Mouse (Mus musculus): ENCODE results near the gene Clcn2.
A peak's percentile ranks its signal among the peaks of the same experiment; 100 is the strongest.

Gene Clcn2

DNA sequence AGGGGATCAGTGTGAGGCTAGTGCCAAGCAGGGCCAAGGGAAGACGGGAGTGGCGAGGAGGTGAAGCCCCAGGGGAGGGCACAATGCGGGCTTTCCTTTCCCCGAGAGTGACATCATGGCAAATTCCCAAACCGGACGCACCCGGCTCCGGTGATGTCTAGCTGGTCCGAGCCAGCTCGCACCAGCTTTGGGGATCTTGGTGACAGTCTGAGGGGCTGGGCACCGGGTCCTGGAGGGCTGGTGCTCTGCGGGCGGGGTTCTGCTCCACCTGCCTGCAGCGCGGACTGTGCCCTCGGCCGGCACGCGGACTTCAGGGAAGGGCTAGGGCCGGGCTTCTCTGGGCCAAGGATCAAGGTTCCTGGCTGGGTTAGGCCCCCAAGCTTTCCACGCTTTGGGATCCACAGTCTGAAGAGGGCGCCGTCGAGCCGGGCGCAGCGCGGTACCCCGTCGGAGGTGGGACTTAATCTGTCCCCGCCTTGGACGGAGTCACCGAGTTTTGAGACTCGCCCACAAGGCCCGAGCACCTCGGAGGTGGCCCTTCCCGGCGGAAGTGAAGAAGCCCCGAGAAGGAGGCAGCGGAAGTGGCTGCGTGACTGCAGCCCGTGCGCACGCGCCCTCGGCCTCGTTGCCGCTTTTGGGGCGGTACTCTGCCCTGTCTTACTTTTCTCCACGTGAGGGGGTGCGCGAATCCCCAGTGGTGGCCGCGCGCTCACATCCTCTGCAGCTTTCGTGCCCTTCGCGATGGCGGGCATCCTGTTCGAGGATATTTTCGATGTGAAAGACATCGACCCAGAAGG lies at the start of gene Clcn2, which contains the start of gene Polr2h:
Gene Clcn2, minus strand, starts transcription at position 566 of the 797 bp plus-strand sequence.
Gene Polr2h, plus strand, starts transcription at position 485 of the 797 bp plus-strand sequence.
- DNase-seq = peak; percentile 98

DNA sequence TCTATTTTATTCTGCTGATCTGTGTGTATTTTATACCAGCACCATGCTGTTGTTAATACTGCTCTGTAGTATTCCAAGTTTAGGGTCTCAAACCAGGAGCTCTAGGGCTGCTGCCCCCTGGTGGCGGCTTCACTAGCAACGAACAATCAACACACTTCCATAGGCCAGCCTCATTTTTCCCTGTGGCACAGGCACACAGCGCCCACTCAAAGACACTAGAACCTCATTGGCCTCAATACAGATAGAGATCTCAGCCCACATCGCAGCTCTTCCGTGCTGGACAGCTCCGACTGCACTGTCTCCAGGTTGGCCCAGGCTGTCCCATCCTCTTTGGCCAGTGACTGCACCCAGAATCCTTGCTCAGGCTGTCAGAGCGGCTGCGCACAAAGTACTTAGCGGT lies 47.7 kb upstream of the Clcn2 start:
- peak; percentile 73 to 74 for DNase-seq

DNA sequence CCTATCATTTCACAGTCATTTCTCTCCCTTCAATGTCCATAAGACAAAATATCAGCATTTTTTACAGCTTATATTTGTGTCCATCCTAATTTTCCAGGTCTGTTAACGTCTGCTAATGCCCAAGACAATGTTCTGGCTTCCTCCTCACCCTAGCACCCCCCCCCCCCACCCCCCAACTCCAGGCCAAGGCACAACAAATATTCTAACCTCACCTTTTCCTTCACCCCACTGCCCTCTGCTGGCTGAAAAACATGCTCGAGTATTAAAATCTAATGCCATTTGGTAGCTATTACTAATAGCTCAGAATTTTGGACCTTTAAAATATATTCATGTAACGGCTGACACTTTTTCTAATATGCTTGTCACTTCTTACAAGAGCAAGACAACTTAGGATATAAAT lies 44.1 kb upstream of the Clcn2 start:
- peak; percentile 58 to 63 for DNase-seq

DNA sequence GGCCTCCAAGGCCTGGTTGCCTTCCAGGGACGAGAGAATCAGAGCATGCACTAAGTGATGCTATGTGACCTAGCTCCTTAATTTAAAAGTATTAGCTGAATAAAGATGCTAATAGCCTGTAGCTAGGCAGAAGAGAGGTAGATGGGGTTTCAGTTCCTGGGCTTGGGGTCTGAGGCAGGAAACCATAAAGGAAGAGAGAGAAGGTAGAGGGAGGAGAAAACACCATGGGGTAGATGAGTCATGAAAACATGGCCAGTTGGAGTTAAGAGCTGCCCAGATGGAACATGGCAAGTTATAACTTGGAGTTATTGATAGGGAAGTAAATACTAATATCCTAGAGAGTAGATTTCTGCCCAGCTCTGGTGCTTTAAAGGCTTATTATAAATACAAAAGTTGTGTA lies 39.8 kb upstream of the Clcn2 start:
- DNase-seq = no peak

DNA sequence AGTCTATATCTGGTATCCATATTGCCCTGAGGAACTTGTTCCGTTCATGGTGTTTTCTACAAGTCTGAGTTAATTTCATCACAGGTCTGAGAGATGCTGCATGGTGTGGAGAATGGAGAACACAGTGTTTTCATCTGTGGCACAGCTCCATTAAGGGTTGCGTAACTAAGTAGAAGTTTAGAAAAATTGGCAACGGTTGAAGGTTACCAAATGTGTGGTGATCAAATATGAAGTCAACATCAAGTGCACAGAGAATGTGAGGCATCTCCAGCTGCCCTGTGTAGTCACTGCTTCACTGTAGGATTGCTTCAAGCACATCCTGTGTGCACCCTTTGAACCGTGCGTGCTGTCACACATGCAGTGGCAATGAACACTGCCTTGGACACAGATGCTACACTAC lies 38.5 kb upstream of the Clcn2 start:
- no peak for DNase-seq

DNA sequence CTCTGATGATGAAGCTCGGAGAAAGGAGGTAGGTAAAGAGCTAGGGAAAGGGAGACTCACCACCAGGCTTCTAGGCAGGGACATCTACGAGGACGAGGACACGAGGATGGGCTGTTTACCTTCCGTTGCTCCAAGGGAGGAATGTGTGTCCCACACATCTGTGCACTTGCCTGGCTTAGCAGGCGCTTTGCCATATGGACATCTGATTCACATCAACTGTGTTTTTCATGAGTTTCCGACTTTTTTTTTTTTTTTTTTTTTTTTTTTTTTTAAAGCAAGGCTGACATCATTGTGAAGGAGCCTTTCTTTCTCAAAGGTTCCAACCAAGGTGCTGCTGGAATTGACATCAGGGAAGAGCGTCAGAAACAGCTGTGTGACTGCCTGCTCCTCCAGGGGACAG lies 33.0 kb upstream of the Clcn2 start:
- no peak for DNase-seq

DNA sequence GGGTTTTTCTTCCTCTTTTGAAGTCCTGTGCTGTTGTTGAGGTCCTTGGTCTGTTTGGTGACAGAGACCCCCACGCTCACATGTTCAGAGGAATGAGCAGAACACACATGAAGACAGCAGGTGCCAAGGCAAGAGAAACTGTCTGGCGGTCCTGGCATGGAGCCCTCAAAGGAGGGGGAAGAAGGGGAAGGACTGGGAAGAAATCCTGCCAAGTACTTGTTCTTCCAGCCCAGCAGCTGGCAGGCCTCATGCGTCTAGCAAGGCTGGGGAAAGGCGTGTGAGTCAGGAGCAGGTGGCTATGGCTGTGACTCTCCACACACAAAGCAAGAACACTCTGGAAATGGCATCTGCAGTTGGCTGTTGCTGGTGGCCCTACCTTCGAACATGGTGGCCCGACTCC lies 29.1 kb upstream of the Clcn2 start:
- DNase-seq = no peak

DNA sequence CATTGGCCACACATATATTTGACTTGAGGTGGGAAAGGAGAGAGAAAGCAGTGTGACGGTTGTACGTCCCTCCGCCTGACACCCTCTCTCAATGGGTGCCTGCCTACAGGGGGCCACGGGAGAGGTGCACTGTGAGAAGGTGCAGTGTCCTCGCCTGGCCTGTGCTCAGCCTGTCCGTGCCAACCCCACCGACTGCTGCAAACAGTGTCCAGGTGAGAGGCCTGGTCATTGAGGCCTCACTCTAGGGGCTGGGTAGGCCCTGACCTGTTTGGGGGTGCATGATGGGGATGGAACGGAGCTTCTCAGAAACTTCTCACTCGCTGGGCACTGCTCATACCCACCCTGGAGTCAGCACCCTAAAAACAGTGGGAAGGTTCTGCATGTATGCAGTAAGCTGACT lies 22.3 kb upstream of the Clcn2 start:
- DNase-seq = no peak

DNA sequence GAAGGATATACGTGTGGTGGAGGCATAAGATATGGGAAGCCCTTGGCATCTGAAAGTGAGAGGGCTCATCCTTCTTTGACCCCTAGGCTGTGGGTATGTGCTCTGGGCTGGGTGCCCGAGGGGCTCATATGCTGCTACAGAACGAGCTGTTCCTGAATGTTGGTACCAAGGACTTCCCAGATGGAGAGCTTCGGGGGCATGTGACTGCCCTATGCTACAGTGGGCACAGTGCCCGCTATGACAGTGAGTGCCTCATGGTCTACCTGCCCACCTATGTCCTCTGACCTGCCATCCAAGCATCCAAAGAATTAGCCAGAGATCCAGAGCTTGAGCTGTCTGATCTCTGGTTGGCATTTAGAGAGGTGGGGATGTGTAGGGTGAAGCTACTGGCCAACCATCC lies 19.3 kb upstream of the Clcn2 start:
- DNase-seq = no peak

DNA sequence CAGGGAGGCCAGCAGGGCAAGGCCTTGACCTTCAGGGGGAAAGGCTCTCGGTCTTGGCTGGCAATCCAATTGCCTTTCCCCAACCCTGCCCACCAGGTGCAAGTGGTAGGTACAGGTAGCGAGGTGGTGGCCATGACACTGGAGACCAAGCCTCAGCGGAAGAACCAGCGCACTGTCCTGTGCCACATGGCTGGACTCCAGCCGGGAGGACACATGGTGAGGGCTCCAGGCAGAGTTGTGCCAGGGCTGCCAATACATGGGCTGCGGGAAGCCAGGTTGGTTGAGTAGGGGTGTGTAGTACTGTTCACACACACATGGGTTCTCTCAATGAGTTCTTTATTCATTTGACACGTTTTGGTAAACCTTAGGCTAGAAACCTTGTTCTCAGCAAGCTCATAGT lies 18.6 kb upstream of the Clcn2 start:
- DNase-seq = no peak

DNA sequence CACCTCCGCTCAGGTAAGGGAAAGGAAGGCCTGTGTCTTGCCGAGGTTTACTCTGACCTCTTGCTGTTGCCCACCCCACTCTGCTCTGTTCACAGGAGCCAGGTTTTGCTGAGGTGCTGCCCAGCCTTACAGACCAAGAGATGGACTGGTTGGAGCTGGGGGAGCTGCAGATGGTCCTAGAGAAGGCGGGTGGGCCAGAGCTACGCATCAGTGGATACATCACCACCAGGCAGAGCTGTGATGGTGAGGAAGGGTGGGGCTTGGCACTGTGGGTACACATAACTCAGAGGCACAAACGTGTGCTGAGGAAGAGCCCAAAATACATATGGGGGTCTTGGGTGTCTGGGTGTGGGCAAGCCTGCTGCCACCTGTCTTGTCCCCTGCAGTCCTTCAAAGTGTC lies 18.1 kb upstream of the Clcn2 start:
- DNase-seq = no peak

DNA sequence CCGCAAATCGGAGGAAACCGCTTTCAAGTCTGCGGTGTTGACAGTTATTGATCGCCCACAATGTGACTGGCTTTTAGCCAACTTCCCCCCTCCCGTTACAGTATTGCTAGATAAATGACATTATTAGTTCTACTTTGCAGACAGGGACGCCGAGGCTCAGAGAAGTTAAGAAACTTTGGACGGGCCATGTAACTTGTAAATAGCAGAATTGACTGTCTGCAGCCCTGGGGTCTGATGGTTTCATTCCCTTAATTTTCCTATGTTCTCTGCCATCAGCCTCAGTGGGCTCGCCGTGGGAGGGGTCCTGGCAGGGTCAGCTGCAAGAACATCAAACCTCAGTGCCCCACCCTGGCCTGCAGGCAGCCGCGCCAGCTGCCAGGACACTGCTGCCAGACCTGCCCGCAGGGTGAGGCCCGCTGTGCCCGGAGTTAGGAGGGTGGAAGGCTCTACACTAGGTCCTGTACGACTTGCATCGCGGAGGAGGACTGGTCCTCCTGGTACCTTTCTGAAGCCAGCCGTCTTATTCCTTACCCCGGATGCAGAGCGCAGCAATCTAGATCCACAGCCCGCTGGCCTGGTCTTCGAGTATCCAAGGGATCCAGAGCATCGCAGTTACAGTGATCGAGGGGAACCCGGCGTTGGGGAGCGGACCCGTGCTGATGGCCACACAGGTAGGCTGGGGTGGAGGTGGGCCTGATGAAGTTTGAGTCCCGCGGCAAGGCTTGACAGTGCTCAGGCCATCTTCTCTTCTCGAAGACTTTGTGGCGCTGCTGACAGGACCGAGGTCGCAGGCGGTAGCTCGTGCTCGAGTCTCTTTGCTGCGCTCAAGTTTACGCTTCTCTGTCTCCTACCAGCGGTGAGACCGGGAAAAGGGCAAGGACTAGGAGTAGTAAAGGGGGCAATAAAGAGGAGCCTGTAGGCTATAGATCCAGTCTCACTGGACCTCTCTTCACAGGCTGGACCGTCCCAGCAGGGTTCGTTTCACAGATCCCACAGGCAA lies 16.5 kb upstream of the Clcn2 start, which contains the start of gene Thpo:
Gene Thpo, minus strand, starts transcription at position 781 of the 1,000 bp plus-strand sequence.
- no peak for DNase-seq

DNA sequence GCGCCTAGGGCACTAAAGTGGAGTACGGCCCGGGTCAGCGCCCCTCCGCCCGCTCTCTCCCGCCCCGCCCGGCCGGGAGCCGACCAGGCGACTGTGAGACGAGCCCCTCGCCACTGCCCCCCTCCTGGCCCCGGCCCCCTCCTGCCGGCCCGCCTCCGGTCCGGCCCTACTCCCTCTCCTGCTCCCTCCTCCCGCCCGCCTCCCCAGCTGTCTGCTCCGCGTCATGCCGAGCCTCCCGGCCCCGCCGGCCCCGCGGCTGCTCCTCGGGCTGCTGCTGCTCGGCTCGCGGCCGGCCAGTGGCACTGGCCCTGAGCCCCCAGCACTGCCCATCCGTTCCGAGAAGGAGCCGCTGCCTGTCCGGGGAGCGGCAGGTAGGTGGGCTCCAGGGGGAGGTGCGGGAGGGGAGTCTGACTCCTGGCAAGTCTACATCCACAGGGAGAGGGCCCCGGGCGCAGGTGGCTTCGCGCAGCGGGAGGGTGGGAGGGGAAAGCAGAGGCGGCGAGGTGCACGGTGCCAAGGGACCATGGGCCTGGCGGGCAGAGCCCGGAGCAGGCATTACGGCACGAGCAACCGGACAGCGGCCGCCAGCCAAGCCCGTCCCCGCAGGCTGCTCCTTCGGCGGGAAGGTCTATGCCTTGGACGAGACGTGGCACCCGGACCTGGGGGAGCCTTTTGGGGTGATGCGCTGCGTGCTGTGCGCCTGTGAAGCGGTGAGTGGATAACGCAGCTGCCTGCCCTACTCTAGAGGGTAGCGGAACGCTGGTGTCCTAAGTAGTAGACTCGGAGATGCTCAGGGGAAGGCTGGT lies 15.6 kb upstream of the Clcn2 start, which contains the start of gene Chrd:
Gene Chrd, plus strand, starts transcription at position 203 of the 806 bp plus-strand sequence.
- peak in 1 of 2 experiments; percentile 15 for DNase-seq

DNA sequence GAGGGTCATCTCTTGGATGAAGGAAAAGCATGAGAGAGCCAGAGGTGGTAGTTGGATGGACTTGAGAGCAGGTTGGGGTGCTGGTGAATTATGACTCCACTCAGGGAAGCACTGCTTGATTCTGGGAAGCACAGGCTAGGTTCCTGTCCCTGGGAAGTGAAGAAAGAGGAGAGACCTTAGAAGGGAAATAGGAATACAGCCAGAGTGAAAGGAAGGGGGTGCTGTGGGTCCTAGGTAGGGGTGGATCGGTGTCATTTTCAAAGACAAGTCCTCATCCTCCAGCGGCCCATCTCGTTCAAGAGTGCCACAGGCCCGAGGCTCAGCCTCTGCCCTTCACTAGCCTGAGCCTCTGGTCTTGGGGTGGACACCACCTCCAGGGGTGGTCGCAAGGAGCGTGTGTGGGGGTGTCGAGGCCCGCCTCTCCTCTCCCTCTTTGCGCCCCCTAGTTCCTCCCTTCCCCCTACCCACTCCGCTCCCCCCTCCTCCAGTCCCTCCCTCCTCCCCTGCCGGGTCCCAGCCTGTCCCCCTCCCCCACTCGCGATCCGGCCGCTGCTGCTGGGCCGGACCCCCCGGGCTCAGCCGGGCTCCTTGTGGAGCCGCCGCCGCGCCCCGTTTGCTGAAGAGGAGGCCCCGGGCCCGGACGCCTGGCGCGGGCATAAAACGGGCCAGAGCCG lies 14.8 kb upstream of the Clcn2 start:
- DNase-seq = no peak

DNA sequence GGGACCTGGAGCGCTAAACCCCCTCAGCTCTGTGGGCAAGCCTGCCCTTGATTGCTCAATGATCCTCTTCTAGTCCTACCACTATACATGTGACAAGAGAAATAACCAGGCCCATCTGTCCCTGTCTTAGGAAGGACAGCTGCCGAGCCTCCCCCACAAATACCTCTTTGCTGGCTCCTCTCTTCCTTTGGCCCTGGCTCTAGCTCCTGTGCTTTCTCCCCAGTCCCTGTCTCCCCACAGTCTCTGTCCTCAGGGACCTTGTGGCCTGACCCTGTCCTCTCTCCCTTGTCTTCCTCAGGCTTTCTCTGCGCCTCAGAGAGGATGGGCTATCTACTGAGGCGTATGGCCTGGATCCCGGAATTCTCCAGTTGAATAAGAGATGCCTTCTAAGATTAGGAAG lies 14.1 kb upstream of the Clcn2 start:
- DNase-seq = no peak

DNA sequence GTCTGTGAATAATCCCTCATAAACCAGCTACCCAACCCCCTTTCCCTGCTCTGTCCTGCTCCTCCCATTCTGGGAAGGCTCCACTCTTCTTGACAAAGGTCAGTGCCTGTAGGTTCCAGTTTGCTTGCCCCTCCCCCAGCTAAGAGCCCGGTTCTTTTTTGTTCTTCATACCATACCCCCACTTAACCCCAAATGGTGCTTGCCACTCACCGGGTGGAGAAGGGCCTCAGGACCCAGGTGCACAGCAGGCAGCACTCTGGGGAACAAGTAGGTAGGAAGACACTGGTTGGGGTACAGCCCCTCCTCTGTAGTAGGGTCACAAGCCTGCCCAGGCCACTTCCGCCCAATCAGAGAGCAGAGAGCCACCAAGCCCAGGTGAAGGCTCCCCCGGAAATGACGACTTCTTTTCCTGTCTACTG lies 12.8 kb upstream of the Clcn2 start:
- DNase-seq = no peak

DNA sequence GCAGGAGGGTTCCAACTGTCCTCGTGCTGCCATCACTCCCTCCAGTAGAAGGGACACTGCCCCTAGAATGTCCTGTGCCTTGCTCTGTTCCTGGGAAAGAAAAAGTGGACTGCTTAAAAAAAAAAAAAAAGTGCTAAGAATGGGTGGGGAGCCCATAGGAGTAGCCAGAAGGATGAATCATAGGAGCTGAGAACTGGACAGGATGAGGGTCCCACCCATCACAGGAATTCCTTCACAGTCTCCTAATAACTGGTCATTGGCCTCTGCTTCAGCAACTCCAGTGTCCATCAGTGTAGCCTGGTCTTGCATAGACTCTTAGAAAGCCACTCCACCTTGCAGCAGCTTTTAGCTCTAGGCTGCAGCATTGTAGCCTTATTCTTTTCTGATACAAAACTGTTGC lies 8.8 kb upstream of the Clcn2 start:
- no peak for DNase-seq

DNA sequence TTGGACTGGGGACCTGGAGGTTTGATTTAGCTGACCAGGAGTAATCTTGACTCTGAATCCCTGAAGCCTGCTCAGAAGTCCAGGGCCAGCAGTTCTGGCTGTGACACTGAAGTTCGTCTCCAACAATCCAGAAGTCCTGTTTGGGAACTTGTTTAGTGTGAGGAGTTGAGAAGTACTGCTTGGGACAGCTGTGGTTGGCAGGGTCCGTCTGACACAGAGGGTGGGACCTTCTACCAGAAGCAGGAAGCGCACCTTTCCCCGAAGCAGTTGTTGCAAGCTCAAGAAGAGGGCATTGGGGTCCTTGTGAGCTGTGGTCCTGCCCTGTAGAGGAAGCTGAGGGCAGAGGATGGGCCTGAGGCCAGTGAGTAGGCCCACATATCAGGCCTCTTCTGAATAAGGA lies 8.2 kb upstream of the Clcn2 start:
- no peak for DNase-seq

DNA sequence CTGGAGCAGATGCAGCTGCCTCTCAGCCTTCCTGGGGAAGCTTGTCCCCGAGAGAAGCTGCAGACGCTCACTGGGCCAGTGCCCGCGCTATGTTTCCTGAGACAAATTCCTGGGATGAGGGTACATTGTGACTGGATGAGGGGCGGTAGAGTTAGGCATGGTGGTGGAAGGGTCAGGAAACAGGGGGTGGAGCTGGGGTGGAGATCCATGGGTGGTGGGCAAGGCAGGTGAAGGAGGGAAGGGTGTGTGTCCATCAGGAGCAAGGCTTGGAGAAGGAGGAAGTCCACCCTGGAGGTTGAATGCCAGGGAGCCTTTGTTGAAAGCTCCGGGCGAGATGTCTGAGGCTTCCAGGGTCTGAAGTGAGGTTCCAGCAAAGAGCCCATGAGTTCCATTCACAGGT lies 7.8 kb upstream of the Clcn2 start:
- no peak for DNase-seq

DNA sequence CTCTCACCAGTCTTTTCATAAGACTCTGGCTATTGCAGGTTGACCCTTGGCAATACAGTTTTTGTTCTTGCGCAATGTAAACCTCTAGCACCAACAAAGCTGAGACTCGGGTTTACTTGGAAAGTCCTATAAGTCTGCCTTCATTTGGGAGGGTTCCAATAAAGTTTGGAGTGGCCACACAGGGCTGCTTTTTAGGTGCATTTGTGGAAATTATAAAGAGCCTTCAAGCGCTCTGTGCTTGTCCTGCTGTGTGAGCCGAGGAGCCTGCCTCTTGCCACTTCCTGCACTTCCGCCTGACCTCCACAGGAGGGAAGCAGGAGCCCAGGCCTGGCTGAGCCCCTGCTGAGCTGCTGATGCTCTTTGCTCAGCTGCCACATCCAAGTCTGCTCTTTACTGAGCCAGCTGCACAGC lies 6.8 kb upstream of the Clcn2 start:
- DNase-seq = peak in 1 of 2 experiments; percentile 22

DNA sequence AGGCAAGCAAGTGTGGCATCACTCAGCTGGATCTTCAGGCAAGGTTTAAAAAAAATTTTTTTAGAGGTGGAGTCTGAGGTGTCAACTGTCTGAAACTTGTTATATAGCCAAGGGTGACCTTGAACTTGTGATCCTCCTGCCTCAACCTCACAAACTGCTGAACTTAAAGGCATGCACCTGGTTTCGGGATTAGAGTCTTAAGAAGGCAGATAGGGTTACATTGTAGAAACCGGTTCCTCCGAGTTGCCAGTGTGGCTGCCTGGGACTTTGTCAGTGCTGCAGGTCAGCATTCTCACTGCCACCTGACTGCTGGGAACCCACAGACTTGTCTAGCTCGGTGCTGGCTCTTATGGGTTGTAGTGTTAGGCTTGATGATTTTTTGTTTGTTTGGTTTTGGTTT lies 5.7 kb upstream of the Clcn2 start:
- DNase-seq = no peak

DNA sequence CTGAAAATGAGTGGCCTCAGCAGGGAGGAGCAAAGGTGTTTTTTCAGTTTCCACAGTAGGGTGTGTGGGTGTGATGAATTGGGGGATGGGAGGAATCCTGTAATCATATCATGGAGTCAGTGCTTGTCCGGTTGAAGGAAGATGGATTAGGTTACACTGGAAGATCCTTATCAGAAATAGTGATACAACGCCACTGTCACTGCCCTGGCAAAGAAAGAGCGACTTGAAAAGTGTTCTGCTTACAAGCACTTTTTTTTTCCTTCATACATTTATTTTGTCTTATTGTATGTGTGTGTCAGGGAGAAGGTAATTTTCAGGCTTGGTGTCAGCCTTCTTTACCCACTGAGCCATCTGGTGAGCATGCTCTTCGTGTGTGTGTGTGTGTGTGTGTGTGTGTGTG lies 5.2 kb upstream of the Clcn2 start:
- DNase-seq = no peak
